Comparison of ENCODE assay signal across 10 mouse cellular contexts in the genomic region with DNA sequence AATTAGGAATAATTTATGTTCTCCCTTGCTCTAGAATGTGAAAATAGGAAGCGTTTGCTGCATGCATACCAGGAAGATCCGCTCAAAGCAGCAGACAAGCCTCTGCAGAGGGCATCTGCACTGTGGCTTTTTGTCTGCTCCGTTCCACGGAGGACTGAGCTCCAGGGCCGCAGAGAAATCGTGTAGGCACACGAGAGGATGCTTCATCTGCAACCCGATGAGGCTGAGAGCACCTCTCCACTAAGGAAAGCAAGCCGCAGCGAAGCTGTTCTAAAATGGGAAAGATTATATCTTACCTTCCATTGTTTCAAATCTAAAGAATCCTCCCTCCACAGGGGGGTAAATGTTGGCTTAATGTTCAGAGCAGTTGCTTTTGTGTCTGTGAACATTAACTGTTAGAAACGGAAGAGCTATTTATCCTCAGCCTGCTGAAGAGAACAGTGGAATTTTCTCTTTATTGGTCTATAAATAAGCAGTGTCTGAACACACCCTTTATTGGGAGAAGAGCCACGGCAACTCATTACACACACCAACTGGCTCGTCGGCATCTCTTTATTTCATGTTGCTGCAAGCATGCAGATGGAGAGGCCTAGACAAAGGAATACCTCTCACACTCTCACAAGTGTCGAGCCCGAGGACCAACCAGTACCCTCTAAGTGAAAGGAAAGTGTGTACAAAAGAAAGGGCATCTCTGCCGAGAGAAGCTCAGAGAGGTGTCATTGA.
A peak's percentile ranks its signal among the peaks of the same experiment; 100 is the strongest.
DNase-seq lines count a peak whose midpoint lies in the region; ATAC-seq and TF ChIP-seq lines count a peak whose summit lies in the region.
"Had no signal": no experiment of that assay in that cellular context is flagged by ENCODE, and none has a peak within 500 bp of the region (broad histone marks: within the 10 kb centered on the region; RNA-seq: fewer than 3 reads in every experiment).

No protein-coding gene starts in this region.

- peak; percentile 79 for DNase-seq in kidney, postnatal 0 days (ENCODE audit: low spot score)
- no peak for DNase-seq in kidney, adult 8-10 months
- peak; percentile 64 for DNase-seq in brain, adult 2 months (ENCODE audit: low read depth, low spot score)
- DNase-seq in forebrain, embryonic 10.5 days (ENCODE audit: extremely low spot score, low spot score), result no peak
- peak; percentile 14 to 15 for DNase-seq in layer of hippocampus, postnatal 25 days (ENCODE audit: extremely low spot score in 1 of 2, low spot score in 1 of 2)
- DNase-seq in adrenal gland, postnatal 4 days (ENCODE audit: low spot score in 2 of 2), result no peak
- DNase-seq: cerebellum, adult 18-20 months had no signal

- no peaks in the 10 kb centered on the region for H3K27me3 ChIP-seq in kidney, postnatal 0 days (ENCODE audit: insufficient read depth, low read length)
- H3K27me3 ChIP-seq in forebrain, embryonic 10.5 days (ENCODE audit: poor library complexity, severe bottlenecking), result no peaks in the 10 kb centered on the region
- no peaks in the 10 kb centered on the region for H3K27me3 ChIP-seq in liver, embryonic 12.5 days (replicated peaks)

- H3K4me3 ChIP-seq in kidney, postnatal 0 days (replicated peaks; ENCODE audit: low read depth, low read length), result no peak overlapping the region
- no peak overlapping the region for H3K4me3 ChIP-seq in forebrain, embryonic 10.5 days
- H3K4me3 ChIP-seq in liver, embryonic 12.5 days, result no peak overlapping the region

- TF ChIP-seq CTCF in kidney, postnatal 0 days (IDR thresholded peaks at IDR 0.05; ENCODE audit: low read depth), result no peak

- peak overlapping the region; percentile 31; the same call in 1 of the 2 replicates for H3K9ac ChIP-seq in kidney, postnatal 0 days (ENCODE audit: low read depth, low read length)
- no peak overlapping the region for H3K9ac ChIP-seq in liver, embryonic 12.5 days

- ATAC-seq in kidney, postnatal 0 days (replicated peaks; ENCODE audit: low FRiP score, low read depth), result no peak
- no peak for ATAC-seq in megakaryocyte, adult 5-6 weeks (ENCODE audit: poor library complexity, severe bottlenecking)
- no peak for ATAC-seq in liver, embryonic 12.5 days

- 18% methylated on average over 17 of the region's 17 CpGs for WGBS in kidney, postnatal 0 days
- 74% methylated on average over 17 of the region's 17 CpGs for WGBS in forebrain, embryonic 10.5 days
- 73% methylated on average over 17 of the region's 17 CpGs for WGBS in liver, embryonic 12.5 days (ENCODE audit: insufficient replicate concordance)

- H3K4me1 ChIP-seq in kidney, postnatal 0 days (replicated peaks; ENCODE audit: insufficient read depth, low read length), result peaks cover 12% of the 10 kb centered on the region
- H3K4me1 ChIP-seq in forebrain, embryonic 10.5 days, result peaks cover 32% of the 10 kb centered on the region
- H3K4me1 ChIP-seq in liver, embryonic 12.5 days, result no peaks in the 10 kb centered on the region

- no peaks in the 10 kb centered on the region for H3K9me3 ChIP-seq in kidney, postnatal 0 days (replicated peaks; ENCODE audit: low read length)
- H3K9me3 ChIP-seq in forebrain, embryonic 10.5 days, result no peaks in the 10 kb centered on the region
- no peaks in the 10 kb centered on the region for H3K9me3 ChIP-seq in liver, embryonic 12.5 days (replicated peaks)
- H3K9me3 ChIP-seq: G1E had no signal

- H3K27ac ChIP-seq in kidney, postnatal 0 days, result peak overlapping the region; percentile 54; the same call in 1 of the 2 replicates
- H3K27ac ChIP-seq in forebrain, embryonic 10.5 days, result peak overlapping the region; percentile 44
- H3K27ac ChIP-seq in liver, embryonic 12.5 days, result no peak overlapping the region

- peak overlapping the region; percentile 34 for H3K4me2 ChIP-seq in kidney, postnatal 0 days (ENCODE audit: low read length)
- no peak overlapping the region for H3K4me2 ChIP-seq in liver, embryonic 12.5 days

- no peaks in the 10 kb centered on the region for H3K36me3 ChIP-seq in kidney, postnatal 0 days (ENCODE audit: insufficient read depth, low read length)
- H3K36me3 ChIP-seq in forebrain, embryonic 10.5 days (replicated peaks), result no peaks in the 10 kb centered on the region
- H3K36me3 ChIP-seq in liver, embryonic 12.5 days, result no peaks in the 10 kb centered on the region
- H3K36me3 ChIP-seq: G1E had no signal

Comparison
In these comparisons a context has a peak if more than half of its experiments do, and no peak if none do; other contexts are left out.
1. DNase-seq: peak in kidney, postnatal 0 days (single experiment), brain, adult 2 months (single experiment) and layer of hippocampus, postnatal 25 days (2 of 2); none in kidney, adult 8-10 months (0 of 2), forebrain, embryonic 10.5 days (single experiment) and adrenal gland, postnatal 4 days (0 of 2).